Mouse (Mus musculus): Measurements from ENCODE around the gene Rassf3. TPM values are rescaled to one million over a fixed set of nuclear protein-coding genes. Genes with fewer than 3 reads are reported as not detected.

Gene Rassf3
- polyA plus RNA-seq, 1 experiment from 2014 or later: 19.2 TPM

GRCm38 (mm10) chr10:121465033-121465432 lies 11.1 kb downstream of the Rassf3 start:
- Histone ChIP-seq H3K9me3 (ENCODE audit: control insufficient read depth, low read length) (no peaks in the 10 kb centered on the region), H3K9ac (ENCODE audit: low read length) (no peak overlapping the region), H3K4me1 (replicated peaks; ENCODE audit: control insufficient read depth, insufficient read depth) (peaks cover 3% of the 10 kb centered on the region; the same call in 1 of the 2 replicates), H3K4me2 (replicated peaks; ENCODE audit: low read depth) (no peak overlapping the region), H3K4me3 (ENCODE audit: low read depth, low read length) (no peak overlapping the region), H3K27ac (replicated peaks) (peak overlapping the region; percentile 65), H3K27me3 (ENCODE audit: control insufficient read depth, insufficient read depth, low read length) (no peaks in the 10 kb centered on the region), H3K36me3 (ENCODE audit: control insufficient read depth, insufficient read depth, low read length) (no peaks in the 10 kb centered on the region)
- no peak for TF ChIP-seq EP300 (optimal IDR thresholded peaks at IDR 0.05)
- peak; percentile 35 for TF ChIP-seq CTCF (IDR thresholded peaks at IDR 0.05; ENCODE audit: low read depth)
- DNase-seq (ENCODE audit: low spot score) (no peak), ATAC-seq (ENCODE audit: low FRiP score, low TSS enrichment) (peak; percentile 49; the same call in 1 of the 2 replicates)
- 7% methylated on average over 5 of the region's 5 CpGs for WGBS

- ATAC-seq (ENCODE audit: low FRiP score, low TSS enrichment) (no peak), DNase-seq (ENCODE audit: low spot score) (no peak)
- Histone ChIP-seq H3K4me3 (ENCODE audit: low read depth, low read length) (no peak overlapping the region), H3K4me2 (replicated peaks; ENCODE audit: low read depth) (no peak overlapping the region), H3K27ac (replicated peaks) (0 out of 2 replicates have a peak overlapping the region, but pooled peaks have one; percentile 36), H3K9ac (ENCODE audit: low read length) (0 out of 2 replicates have a peak overlapping the region, but pooled peaks have one; percentile 18), H3K36me3 (ENCODE audit: control insufficient read depth, insufficient read depth, low read length) (no peaks in the 10 kb centered on the region), H3K4me1 (replicated peaks; ENCODE audit: control insufficient read depth, insufficient read depth) (no peaks in the 10 kb centered on the region; the same call in 1 of the 2 replicates), H3K27me3 (ENCODE audit: control insufficient read depth, insufficient read depth, low read length) (no peaks in the 10 kb centered on the region), H3K9me3 (ENCODE audit: control insufficient read depth, low read length) (no peaks in the 10 kb centered on the region)
- WGBS: 59% methylated on average over 24 of the region's 24 CpGs
- TF ChIP-seq EP300 (optimal IDR thresholded peaks at IDR 0.05) (no peak), CTCF (IDR thresholded peaks at IDR 0.05; ENCODE audit: low read depth) (no peak)
Observed at GRCm38 (mm10) chr10:121462162-121462881, 13.8 kb downstream of the Rassf3 start.

- peak; percentile 56 for ATAC-seq (ENCODE audit: low FRiP score, low TSS enrichment)
- DNase-seq (ENCODE audit: low spot score): no peak
- H3K27me3 ChIP-seq (ENCODE audit: control insufficient read depth, insufficient read depth, low read length): no peaks in the 10 kb centered on the region
- no peaks in the 10 kb centered on the region for H3K9me3 ChIP-seq (ENCODE audit: control insufficient read depth, low read length)
- 26% methylated on average over 22 of the region's 22 CpGs for WGBS
- H3K4me2 ChIP-seq (replicated peaks; ENCODE audit: low read depth): peak overlapping the region; percentile 33
- TF ChIP-seq EP300 (optimal IDR thresholded peaks at IDR 0.05) (no peak), CTCF (IDR thresholded peaks at IDR 0.05; ENCODE audit: low read depth) (peak; percentile 17)
- H3K9ac ChIP-seq (ENCODE audit: low read length): 0 out of 2 replicates have a peak overlapping the region, but pooled peaks have one; percentile 18
- H3K36me3 ChIP-seq (ENCODE audit: control insufficient read depth, insufficient read depth, low read length): no peaks in the 10 kb centered on the region
- no peak overlapping the region for H3K4me3 ChIP-seq (ENCODE audit: low read depth, low read length)
- H3K27ac ChIP-seq (replicated peaks): peak overlapping the region; percentile 65
- no peaks in the 10 kb centered on the region; the same call in 1 of the 2 replicates for H3K4me1 ChIP-seq (replicated peaks; ENCODE audit: control insufficient read depth, insufficient read depth)
Observed at GRCm38 (mm10) chr10:121461404-121462161, 14.6 kb downstream of the Rassf3 start.

GRCm38 (mm10) chr10:121459124-121459853 lies 16.9 kb downstream of the Rassf3 start:
- Histone ChIP-seq H3K9ac (ENCODE audit: low read length) (no peak overlapping the region), H3K9me3 (ENCODE audit: control insufficient read depth, low read length) (no peaks in the 10 kb centered on the region), H3K4me3 (ENCODE audit: low read depth, low read length) (no peak overlapping the region), H3K27ac (replicated peaks) (no peak overlapping the region; the same call in 1 of the 2 replicates), H3K4me1 (replicated peaks; ENCODE audit: control insufficient read depth, insufficient read depth) (no peaks in the 10 kb centered on the region; the same call in 1 of the 2 replicates), H3K4me2 (replicated peaks; ENCODE audit: low read depth) (no peak overlapping the region), H3K27me3 (ENCODE audit: control insufficient read depth, insufficient read depth, low read length) (no peaks in the 10 kb centered on the region), H3K36me3 (ENCODE audit: control insufficient read depth, insufficient read depth, low read length) (no peaks in the 10 kb centered on the region)
- DNase-seq (ENCODE audit: low spot score) (no peak), ATAC-seq (ENCODE audit: low FRiP score, low TSS enrichment) (no peak)
- no peak for TF ChIP-seq EP300 (optimal IDR thresholded peaks at IDR 0.05)
- TF ChIP-seq CTCF (IDR thresholded peaks at IDR 0.05; ENCODE audit: low read depth): no peak
- WGBS: 72% methylated on average over 19 of the region's 19 CpGs

DNA sequence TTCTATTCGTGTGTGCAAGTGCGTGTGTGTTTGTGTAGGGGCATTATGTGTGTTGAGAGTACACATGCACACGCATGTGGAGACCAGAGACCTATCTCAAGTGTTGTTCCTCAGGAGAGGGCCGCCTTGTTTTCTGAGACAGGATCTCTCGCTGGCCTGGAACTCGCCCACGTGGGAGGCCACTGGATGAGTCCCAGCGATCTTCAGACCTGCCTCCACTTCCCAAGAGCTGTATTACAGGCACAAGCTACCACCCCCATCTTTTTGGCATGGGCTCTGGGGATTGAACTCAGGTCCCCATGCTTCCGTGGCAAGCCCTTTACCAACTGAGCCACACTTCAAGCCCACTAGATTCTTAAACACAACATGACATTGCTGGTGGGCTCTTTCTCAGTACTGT lies 17.7 kb downstream of the Rassf3 start:
- no peaks in the 10 kb centered on the region for H3K36me3 ChIP-seq (ENCODE audit: control insufficient read depth, insufficient read depth, low read length)
- no peaks in the 10 kb centered on the region for H3K27me3 ChIP-seq (ENCODE audit: control insufficient read depth, insufficient read depth, low read length)
- 87% methylated on average over 9 of the region's 9 CpGs for WGBS

More for the DNA sequence above, 17.7 kb downstream of the Rassf3 start:
- Histone ChIP-seq H3K9me3 (ENCODE audit: control insufficient read depth, low read length) (no peaks in the 10 kb centered on the region), H3K4me3 (ENCODE audit: low read depth, low read length) (no peak overlapping the region), H3K27ac (replicated peaks) (no peak overlapping the region), H3K4me1 (replicated peaks; ENCODE audit: control insufficient read depth, insufficient read depth) (no peaks in the 10 kb centered on the region; the same call in 1 of the 2 replicates), H3K4me2 (replicated peaks; ENCODE audit: low read depth) (no peak overlapping the region), H3K9ac (ENCODE audit: low read length) (no peak overlapping the region)
- no peak for DNase-seq (ENCODE audit: low spot score)
- no peak for ATAC-seq (ENCODE audit: low FRiP score, low TSS enrichment)
- TF ChIP-seq EP300 (optimal IDR thresholded peaks at IDR 0.05) (no peak), CTCF (IDR thresholded peaks at IDR 0.05; ENCODE audit: low read depth) (no peak)

All from stomach, postnatal 0 days (tissue).